Mouse (Mus musculus): ENCODE measurements around the gene Mymx.

DNA sequence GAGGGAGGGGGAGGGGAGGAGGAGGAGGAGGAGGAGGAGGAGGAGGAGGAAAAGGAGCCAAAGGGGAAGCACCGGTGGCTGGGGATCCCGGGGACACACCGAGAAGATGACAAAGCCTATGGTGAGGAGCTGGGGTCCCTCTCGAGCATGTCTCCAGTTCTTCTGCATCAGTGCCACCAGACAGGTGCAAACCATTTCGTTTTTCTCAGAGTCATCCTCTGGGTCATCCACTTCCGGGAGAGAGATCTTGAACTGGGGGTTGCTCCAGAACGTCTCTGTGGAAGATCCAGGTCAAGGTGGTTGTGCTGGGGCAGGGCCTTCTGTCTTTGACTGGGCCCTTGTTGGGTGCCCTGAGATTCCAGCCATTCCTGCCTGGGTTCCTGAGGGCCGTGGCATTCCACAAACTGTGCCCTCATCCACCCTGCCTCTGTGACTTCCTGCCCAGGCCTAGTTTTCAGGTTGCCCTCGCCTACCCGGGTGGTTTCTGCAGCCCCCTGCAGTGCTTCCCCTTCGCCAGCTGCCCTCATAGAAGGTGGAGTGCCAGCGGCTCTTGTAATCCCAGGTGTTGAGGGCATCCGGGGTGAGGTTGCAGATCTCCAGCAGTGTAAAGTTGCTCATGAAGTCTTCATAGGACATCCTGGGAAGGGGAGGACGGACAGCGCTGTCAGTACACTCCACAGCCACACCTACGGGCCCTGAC is 36.8 kb upstream of the Mymx start:
- no peak for TF ChIP-seq CTCF (conservative IDR thresholded peaks at IDR 0.05; ENCODE audit: insufficient read depth, insufficient read length, low read depth, low read length)
- no peak for TF ChIP-seq POLR2A (IDR thresholded peaks at IDR 0.05; ENCODE audit: low read depth, low read length)
